Mouse (Mus musculus) effector memory CD4-positive, alpha-beta T cell, adult 7 months (primary cell): ENCODE measurements around the gene B4galt5. TPM values are rescaled to one million over a fixed set of nuclear protein-coding genes. Genes with fewer than 3 reads are reported as not detected.

Experiments used
- polyA plus RNA-seq: library from polyadenylated mRNA; unstranded; fragments of 100-300 nt; shearing (Covaris generic); gene quantifications from one replicate; pipeline ENCODE4 v1.2.1, GENCODE M21; 2017

Gene B4galt5
- polyA plus RNA-seq, result 39.1 TPM

GRCm38 (mm10) chr2:167348376-167349282 is at the start of gene B4galt5:
Gene B4galt5, minus strand, starts transcription at chr2:167349183.

Other genes starting within 250 kb of the B4galt5 start
- 0.20 TPM for gene Kcnb1, start 159.0 kb downstream of the B4galt5 start, polyA plus RNA-seq
- not detected for gene Ptgis, start 108.6 kb downstream of the B4galt5 start, polyA plus RNA-seq
- gene Slc9a8, start 72.5 kb upstream of the B4galt5 start, polyA plus RNA-seq, result 43.1 TPM
- gene Rnf114, start 143.5 kb upstream of the B4galt5 start, polyA plus RNA-seq, result 198 TPM
- gene Spata2, start 143.7 kb upstream of the B4galt5 start, polyA plus RNA-seq, result 49.9 TPM
- gene Snai1, start 189.0 kb upstream of the B4galt5 start, polyA plus RNA-seq, result not detected